Mouse (Mus musculus) heart, embryonic 16.5 days (tissue): ENCODE results near the gene Gls. TPM values are rescaled to one million over a fixed set of nuclear protein-coding genes. Genes with fewer than 3 reads are reported as not detected.

Experiments used
- ATAC-seq: fragments of 200-750 bp; cut with Nextera tagmentation; replicated peaks from 2 replicates; pipeline ENCODE4 v1.8.0; 2017; ENCODE audit warnings: moderate number of reproducible peaks; ENCODE audit not compliant: insufficient read depth, low FRiP score; ENCODE audit errors: extremely low read depth
- H3K27ac ChIP-seq: fragments of 300-500 bp; sonication (generic); 2 replicates; pipeline ENCODE4 v1.5.1; 2014; ENCODE audit warnings: mild to moderate bottlenecking, low read length, control low read depth, moderate library complexity
- H3K27me3 ChIP-seq: fragments of 300-500 bp; sonication (generic); 2 replicates; pipeline ENCODE4 v1.6.1; 2014; ENCODE audit warnings: low read length, mixed read lengths; ENCODE audit not compliant: control insufficient read depth, insufficient read depth
- H3K36me3 ChIP-seq: fragments of 300-500 bp; sonication (generic); 2 replicates; pipeline ENCODE4 v1.6.1; 2014; ENCODE audit not compliant: control insufficient read depth, insufficient read depth
- H3K4me1 ChIP-seq: fragments of 300-500 bp; sonication (generic); 2 replicates; pipeline ENCODE4 v1.6.1; 2014; ENCODE audit warnings: low read length, mixed read lengths; ENCODE audit not compliant: control insufficient read depth, insufficient read depth
- H3K4me2 ChIP-seq: fragments of 300-500 bp; sonication (generic); 2 replicates; pipeline ENCODE4 v1.6.1; 2014; ENCODE audit warnings: low read depth, mild to moderate bottlenecking, control low read depth, low read length
- H3K4me3 ChIP-seq: fragments of 300-500 bp; sonication (generic); 2 replicates; pipeline ENCODE4 v1.5.1; 2014; ENCODE audit warnings: mild to moderate bottlenecking, control low read depth, low read length
- H3K9ac ChIP-seq: fragments of 300-500 bp; sonication (generic); 2 replicates; pipeline ENCODE4 v1.6.1; 2014; ENCODE audit warnings: low read length, control low read depth
- H3K9me3 ChIP-seq: fragments of 300-500 bp; sonication (generic); replicated peaks from 2 replicates; pipeline ENCODE4 v1.6.1; 2016; ENCODE audit warnings: low read length; ENCODE audit not compliant: control insufficient read depth
- WGBS: fragments of 180-500 bp; shearing (Covaris S2); extraction: QIAGEN DNeasy Blood & Tissue Kit; methylation state at CpG from one replicate; pipeline ENCODE4 v1.1.7; 2014; 5-methylcytosine and 5-hydroxymethylcytosine counted together
- polyA plus RNA-seq: library from polyadenylated mRNA; unstranded; fragments of >200 nt; fragmentation: Nextera tagmentation; extraction: Ambion mirVana; gene quantifications from 2 replicates; pipeline ENCODE4 v1.2.1, GENCODE M21; 2015

The Gls gene
- polyA plus RNA-seq, 1 experiment from 2014 or later, result 17.4 TPM

- Histone ChIP-seq H3K4me3 (no peak overlapping the region), H3K4me2 (no peak overlapping the region), H3K36me3 (peaks cover 9% of the 10 kb centered on the region; the same call in 1 of the 2 replicates), H3K4me1 (no peaks in the 10 kb centered on the region), H3K9ac (no peak overlapping the region), H3K9me3 (no peaks in the 10 kb centered on the region), H3K27me3 (no peaks in the 10 kb centered on the region), H3K27ac (no peak overlapping the region)
- no peak for ATAC-seq
Observed at GRCm38 (mm10) chr1:52216766-52217165, 16.3 kb downstream of the Gls start.

DNA sequence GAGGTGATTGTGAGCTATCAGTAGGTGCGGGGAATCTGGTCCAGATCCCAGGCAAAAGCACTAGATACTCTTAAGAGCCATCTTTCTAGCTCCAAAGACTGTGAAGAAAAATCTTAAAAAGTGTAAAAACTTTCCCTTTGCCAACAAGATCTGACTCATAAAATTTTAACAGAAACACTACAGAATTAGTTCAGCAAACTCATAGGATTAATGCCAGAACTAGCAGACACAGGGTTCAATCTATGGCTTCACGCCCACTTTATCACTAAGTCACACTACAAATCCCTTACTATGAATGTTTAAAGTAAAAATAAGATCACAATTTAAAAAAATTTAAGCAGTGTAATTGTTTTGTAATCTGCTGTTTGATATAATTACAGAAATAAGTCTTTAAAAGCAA, 50.0 kb downstream of the Gls start:
- Histone ChIP-seq H3K4me3 (no peak overlapping the region), H3K27ac (no peak overlapping the region), H3K9me3 (no peaks in the 10 kb centered on the region), H3K27me3 (no peaks in the 10 kb centered on the region), H3K9ac (no peak overlapping the region), H3K4me2 (no peak overlapping the region), H3K4me1 (0 out of 2 replicates have a peak, but pooled peaks cover 3% of the 10 kb centered on the region), H3K36me3 (no peaks in the 10 kb centered on the region; the same call in 1 of the 2 replicates)
- ATAC-seq, result no peak
- WGBS, result 76% methylated on average over 2 of the region's 2 CpGs

DNA sequence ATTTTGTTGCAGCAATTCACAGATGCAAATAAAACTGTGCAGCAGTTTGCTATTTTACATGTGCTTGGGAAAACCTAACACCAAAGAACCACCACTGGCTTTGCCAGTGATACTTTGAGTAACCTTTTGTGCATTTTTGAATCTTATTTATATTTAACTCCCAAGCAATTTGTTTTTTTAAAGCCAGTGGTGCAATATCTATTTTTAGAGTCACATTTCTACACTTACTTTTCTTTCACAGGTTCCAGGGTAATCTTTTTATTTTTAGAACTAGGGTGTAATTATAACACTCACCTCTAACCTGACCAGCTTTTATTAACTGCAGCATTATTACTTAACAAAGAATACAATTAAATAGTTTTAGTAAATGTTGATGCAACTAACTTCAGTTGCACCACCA, 51.0 kb downstream of the Gls start:
- Histone ChIP-seq H3K27ac (no peak overlapping the region), H3K9me3 (no peaks in the 10 kb centered on the region), H3K4me3 (no peak overlapping the region), H3K36me3 (no peaks in the 10 kb centered on the region), H3K9ac (no peak overlapping the region), H3K4me2 (no peak overlapping the region), H3K27me3 (no peaks in the 10 kb centered on the region), H3K4me1 (peaks cover 3% of the 10 kb centered on the region; the same call in 1 of the 2 replicates)
- ATAC-seq, result no peak

GRCm38 (mm10) chr1:52179939-52180568, 53.0 kb downstream of the Gls start:
- H3K4me3 ChIP-seq, result no peak overlapping the region
- H3K9ac ChIP-seq, result no peak overlapping the region
- no peaks in the 10 kb centered on the region for H3K9me3 ChIP-seq
- H3K27me3 ChIP-seq, result no peaks in the 10 kb centered on the region
- H3K4me2 ChIP-seq, result no peak overlapping the region
- no peaks in the 10 kb centered on the region for H3K36me3 ChIP-seq
- WGBS, result 90% methylated on average over 9 of the region's 9 CpGs
- peaks cover 12% of the 10 kb centered on the region for H3K4me1 ChIP-seq
- H3K27ac ChIP-seq, result no peak overlapping the region
- ATAC-seq, result no peak

GRCm38 (mm10) chr1:52176999-52177398, 56.0 kb downstream of the Gls start:
- no peak for ATAC-seq
- Histone ChIP-seq H3K4me3 (no peak overlapping the region), H3K4me2 (no peak overlapping the region), H3K9ac (no peak overlapping the region), H3K36me3 (no peaks in the 10 kb centered on the region), H3K4me1 (peaks cover 9% of the 10 kb centered on the region), H3K27ac (no peak overlapping the region), H3K27me3 (no peaks in the 10 kb centered on the region), H3K9me3 (no peaks in the 10 kb centered on the region)
- WGBS, result 57% methylated on average over 2 of the region's 2 CpGs

- Histone ChIP-seq H3K4me1 (peaks cover 17% of the 10 kb centered on the region), H3K9ac (no peak overlapping the region), H3K9me3 (no peaks in the 10 kb centered on the region), H3K27me3 (no peaks in the 10 kb centered on the region), H3K4me2 (no peak overlapping the region), H3K36me3 (no peaks in the 10 kb centered on the region), H3K4me3 (no peak overlapping the region), H3K27ac (no peak overlapping the region)
- 46% methylated on average over 3 of the region's 3 CpGs for WGBS
- no peak for ATAC-seq
Observed at GRCm38 (mm10) chr1:52175983-52176382, 57.0 kb downstream of the Gls start.

GRCm38 (mm10) chr1:52175321-52175720, 57.7 kb downstream of the Gls start:
- no peak overlapping the region for H3K4me2 ChIP-seq
- H3K4me3 ChIP-seq, result no peak overlapping the region

DNA sequence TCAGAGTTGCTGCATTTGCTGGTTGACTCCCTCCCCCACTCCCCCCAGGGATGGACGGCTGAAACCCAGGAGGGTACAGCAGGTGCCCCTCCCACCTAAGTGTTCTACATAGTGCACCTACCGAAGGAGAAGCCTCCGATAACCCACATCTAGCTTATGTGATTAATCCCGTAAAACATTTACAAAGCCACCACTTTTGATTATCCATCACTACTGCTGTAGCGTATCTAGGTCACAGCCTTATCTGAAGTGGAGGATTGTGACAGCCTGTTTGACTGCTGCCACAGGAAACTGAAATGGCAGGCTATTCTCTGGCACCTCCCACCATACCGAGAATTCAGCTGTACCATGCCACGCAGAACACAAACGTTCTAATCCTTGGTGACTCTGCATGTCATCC, 61.8 kb downstream of the Gls start:
- Histone ChIP-seq H3K9me3 (no peaks in the 10 kb centered on the region), H3K4me3 (peak overlapping the region; percentile 19; the same call in 1 of the 2 replicates), H3K27me3 (no peaks in the 10 kb centered on the region), H3K27ac (no peak overlapping the region), H3K36me3 (no peaks in the 10 kb centered on the region), H3K4me1 (peaks cover 9% of the 10 kb centered on the region), H3K9ac (no peak overlapping the region), H3K4me2 (peak overlapping the region; percentile 45)
- 19% methylated on average over 8 of the region's 8 CpGs for WGBS
- ATAC-seq, result no peak

More at GRCm38 (mm10) chr1:52175321-52175720, 57.7 kb downstream of the Gls start:
- Histone ChIP-seq H3K4me1 (peaks cover 17% of the 10 kb centered on the region), H3K36me3 (no peaks in the 10 kb centered on the region), H3K9ac (no peak overlapping the region), H3K27ac (no peak overlapping the region), H3K9me3 (no peaks in the 10 kb centered on the region), H3K27me3 (no peaks in the 10 kb centered on the region)
- 71% methylated on average over 5 of the region's 5 CpGs for WGBS
- no peak for ATAC-seq

DNA sequence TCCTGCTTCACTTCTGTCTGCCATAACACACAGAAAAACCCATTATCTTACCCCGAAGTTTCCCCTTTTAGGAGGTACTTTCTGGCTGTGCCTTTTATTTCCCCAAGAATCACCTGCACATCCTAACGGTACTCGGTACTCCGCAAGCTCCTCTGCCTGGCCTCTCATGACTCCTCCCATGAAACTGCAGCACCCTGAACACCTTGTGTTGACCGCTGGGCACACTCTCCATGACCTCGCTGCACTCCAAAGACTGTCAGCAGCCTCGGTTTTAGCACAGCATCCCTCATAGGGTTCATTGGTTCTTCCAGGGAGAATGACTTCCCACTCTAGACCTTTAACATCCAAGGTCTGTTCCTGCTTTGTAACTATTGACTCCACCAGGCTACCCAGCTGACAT, 62.3 kb downstream of the Gls start:
- WGBS, result 65% methylated on average over 7 of the region's 7 CpGs
- Histone ChIP-seq H3K9ac (no peak overlapping the region), H3K4me1 (peaks cover 8% of the 10 kb centered on the region), H3K27ac (no peak overlapping the region), H3K36me3 (no peaks in the 10 kb centered on the region), H3K4me2 (no peak overlapping the region), H3K4me3 (no peak overlapping the region), H3K9me3 (no peaks in the 10 kb centered on the region), H3K27me3 (no peaks in the 10 kb centered on the region)
- no peak for ATAC-seq
